Mouse (Mus musculus) heart, embryonic 10.5 days (tissue): ENCODE results near the gene Fgf16. TPM values are rescaled to one million over a fixed set of nuclear protein-coding genes. Genes with fewer than 3 reads are reported as not detected.
A peak's percentile ranks its signal among the peaks of the same experiment; 100 is the strongest.

Source experiments
- DNase-seq: peaks from one replicate; pipeline ENCODE4 v3.0.0-alpha.2; 2017; ENCODE audit warnings: low spot score
- H3K27ac ChIP-seq: fragments of 300-500 bp; sonication (generic); 2 replicates; pipeline ENCODE4 v1.5.1; 2016; ENCODE audit warnings: mild to moderate bottlenecking
- H3K27me3 ChIP-seq: fragments of 300-500 bp; sonication (generic); 2 replicates; pipeline ENCODE4 v1.6.1; 2016; ENCODE audit warnings: mild to moderate bottlenecking; ENCODE audit not compliant: poor library complexity, insufficient read depth, severe bottlenecking
- H3K36me3 ChIP-seq: fragments of 300-500 bp; sonication (generic); 2 replicates; pipeline ENCODE4 v1.6.1; 2016; ENCODE audit warnings: mild to moderate bottlenecking, moderate library complexity
- H3K4me1 ChIP-seq: fragments of 300-500 bp; sonication (generic); 2 replicates; pipeline ENCODE4 v1.6.1; 2016; ENCODE audit warnings: mild to moderate bottlenecking
- H3K4me3 ChIP-seq: fragments of 300-500 bp; sonication (generic); 2 replicates; pipeline ENCODE4 v1.5.1; 2016; ENCODE audit warnings: mild to moderate bottlenecking, moderate library complexity
- H3K9me3 ChIP-seq: fragments of 300-500 bp; sonication (generic); 2 replicates; pipeline ENCODE4 v1.6.1; 2016; ENCODE audit warnings: mild to moderate bottlenecking, moderate library complexity
- WGBS: fragments of 180-500 bp; shearing (Covaris S2); methylation state at CpG from one replicate; pipeline ENCODE4 v1.1.7; 2016; 5-methylcytosine and 5-hydroxymethylcytosine counted together
- polyA plus RNA-seq: library from polyadenylated mRNA; unstranded; fragments of >200 nt; fragmentation: Nextera tagmentation; extraction: Ambion mirVana; gene quantifications from 2 replicates; pipeline ENCODE4 v1.2.1, GENCODE M21; 2016

The Fgf16 gene
- 0.09 TPM in 1 of 2 replicates, not detected in the other for polyA plus RNA-seq

DNA sequence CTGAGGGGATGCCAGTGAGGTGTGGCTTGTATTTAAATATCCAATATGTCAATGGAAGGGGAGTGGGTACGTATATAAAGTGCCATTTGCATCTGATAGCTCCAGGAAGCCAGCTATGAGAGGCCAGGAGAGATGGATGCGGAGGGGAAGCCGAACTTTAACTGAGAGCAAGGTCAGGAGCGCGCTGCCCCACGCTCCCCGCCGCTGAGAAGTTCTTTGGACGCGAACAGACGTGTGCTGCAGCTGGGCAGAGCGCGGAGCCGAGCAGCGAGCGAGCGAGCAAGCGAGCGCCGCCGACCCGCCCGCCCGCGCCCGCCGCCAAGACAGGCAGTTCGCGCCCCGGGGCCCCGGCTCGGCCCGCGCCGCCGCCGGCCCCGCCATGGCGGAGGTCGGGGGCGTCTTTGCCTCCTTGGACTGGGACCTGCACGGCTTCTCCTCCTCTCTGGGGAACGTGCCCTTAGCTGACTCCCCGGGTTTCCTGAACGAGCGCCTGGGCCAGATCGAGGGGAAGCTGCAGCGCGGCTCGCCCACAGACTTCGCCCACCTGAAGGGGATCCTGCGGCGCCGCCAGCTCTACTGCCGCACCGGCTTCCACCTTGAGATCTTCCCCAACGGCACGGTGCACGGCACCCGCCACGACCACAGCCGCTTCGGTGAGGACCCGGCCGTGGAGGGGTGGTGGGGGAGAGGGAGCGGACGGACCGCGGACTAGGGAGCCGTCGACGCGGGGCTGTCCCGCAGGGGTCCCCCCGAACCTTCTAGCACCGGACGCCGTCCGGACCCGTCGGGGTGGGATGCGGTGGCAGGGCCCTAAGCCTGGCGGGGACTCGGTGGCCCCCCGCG, at the start of gene Fgf16:
Fgf16 (plus strand) TSS at position 118 of the 843 bp plus-strand sequence.
- no peak for DNase-seq
- peak within 1 kb of the TSS; percentile 57 for H3K4me3 ChIP-seq
- H3K9me3 ChIP-seq = no peaks in the 10 kb centered on the region
- WGBS = 11% methylated on average over 84 of the region's 86 CpGs
- 0 out of 2 replicates have a peak, but pooled peaks cover 8% of the 10 kb centered on the region for H3K4me1 ChIP-seq
- H3K27ac ChIP-seq = 0 out of 2 replicates have a peak within 1 kb of the TSS, but pooled peaks have one; percentile 22
- no peaks in the 10 kb centered on the region for H3K36me3 ChIP-seq
- H3K27me3 ChIP-seq = peaks cover 68% of the 10 kb centered on the region

DNA sequence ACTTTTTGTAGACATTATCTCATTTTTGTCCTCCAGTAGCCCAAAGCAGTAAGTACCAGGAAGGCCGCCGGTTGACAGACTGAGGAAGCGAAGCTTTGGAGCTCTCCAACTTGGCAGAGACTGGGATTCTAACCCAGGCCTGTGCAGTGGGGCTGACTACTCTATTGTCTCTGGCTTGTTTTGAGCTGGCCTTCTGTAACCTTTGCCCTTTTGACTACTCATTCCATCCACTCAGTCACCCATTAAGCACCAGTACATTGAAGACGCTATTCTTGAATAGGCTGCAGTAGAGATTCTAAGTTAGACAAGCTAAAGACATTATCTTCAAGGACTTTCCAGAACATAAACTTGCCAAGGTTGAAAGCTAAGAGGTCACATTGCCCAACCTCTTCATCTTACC, 49.3 kb upstream of the Fgf16 start:
- Histone ChIP-seq H3K36me3 (no peaks in the 10 kb centered on the region), H3K4me1 (no peaks in the 10 kb centered on the region), H3K9me3 (no peaks in the 10 kb centered on the region), H3K27ac (no peak overlapping the region), H3K27me3 (peaks cover 9% of the 10 kb centered on the region; the same call in 1 of the 2 replicates), H3K4me3 (no peak overlapping the region)
- DNase-seq = no peak
- 79% methylated on average over 4 of the region's 4 CpGs for WGBS

DNA sequence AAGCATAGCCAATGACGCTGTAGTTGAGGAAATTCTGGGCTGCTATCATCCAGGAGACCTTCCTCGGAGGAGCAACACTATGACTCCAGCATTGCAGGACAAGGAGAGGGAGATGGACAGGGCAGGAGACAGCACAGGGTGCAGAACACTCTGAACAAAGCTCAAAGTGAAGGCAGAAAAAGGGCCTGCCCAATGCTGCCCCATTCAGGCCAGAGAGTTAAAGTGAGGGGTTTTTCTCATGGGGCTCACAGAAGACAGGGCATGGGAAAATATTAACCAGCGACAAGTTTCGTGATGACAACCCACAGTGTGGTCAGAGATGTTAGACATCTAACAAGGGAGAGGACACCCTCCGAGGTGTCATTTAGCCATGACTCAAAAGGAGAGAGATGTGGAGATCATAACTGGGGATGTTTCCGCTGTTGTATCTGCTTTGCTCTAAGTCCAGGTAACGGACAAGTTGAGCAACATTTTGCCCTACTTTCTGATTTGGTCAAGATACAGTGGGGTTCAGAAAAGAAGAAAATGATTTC, 48.2 kb upstream of the Fgf16 start:
- H3K27me3 ChIP-seq = peaks cover 9% of the 10 kb centered on the region; the same call in 1 of the 2 replicates
- whole genome bisulfite sequencing = 86% methylated on average over 7 of the region's 7 CpGs
- no peak for DNase-seq

DNA sequence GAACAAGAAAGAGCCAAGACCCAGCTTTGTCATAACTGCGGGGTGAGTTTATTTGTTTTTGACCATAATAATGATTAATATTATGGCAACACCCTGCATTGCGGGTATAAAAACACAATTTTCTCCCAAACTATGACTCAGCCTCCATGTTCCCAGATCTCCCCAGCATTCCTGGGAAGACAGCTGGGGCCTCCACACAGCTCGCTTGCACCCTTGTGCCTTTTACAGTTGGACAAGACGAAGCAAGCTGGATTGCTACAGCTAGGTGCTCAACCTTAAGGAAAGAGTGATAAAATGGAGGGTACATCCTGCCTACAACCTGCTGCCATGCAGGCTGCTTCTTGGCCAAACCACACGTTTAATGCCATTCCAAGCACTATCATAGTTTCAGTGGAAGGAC, 45.7 kb upstream of the Fgf16 start:
- no peaks in the 10 kb centered on the region for H3K4me1 ChIP-seq
- no peak overlapping the region for H3K4me3 ChIP-seq
- H3K36me3 ChIP-seq = no peaks in the 10 kb centered on the region
- H3K27me3 ChIP-seq = peaks cover 4% of the 10 kb centered on the region; the same call in 1 of the 2 replicates
- no peaks in the 10 kb centered on the region for H3K9me3 ChIP-seq
- no peak overlapping the region for H3K27ac ChIP-seq
- DNase-seq = no peak
- 77% methylated on average over 5 of the region's 5 CpGs for WGBS

More for the DNA sequence above, 48.2 kb upstream of the Fgf16 start:
- no peaks in the 10 kb centered on the region for H3K9me3 ChIP-seq
- H3K4me1 ChIP-seq = no peaks in the 10 kb centered on the region
- H3K36me3 ChIP-seq = no peaks in the 10 kb centered on the region
- no peak overlapping the region for H3K4me3 ChIP-seq
- H3K27ac ChIP-seq = no peak overlapping the region

DNA sequence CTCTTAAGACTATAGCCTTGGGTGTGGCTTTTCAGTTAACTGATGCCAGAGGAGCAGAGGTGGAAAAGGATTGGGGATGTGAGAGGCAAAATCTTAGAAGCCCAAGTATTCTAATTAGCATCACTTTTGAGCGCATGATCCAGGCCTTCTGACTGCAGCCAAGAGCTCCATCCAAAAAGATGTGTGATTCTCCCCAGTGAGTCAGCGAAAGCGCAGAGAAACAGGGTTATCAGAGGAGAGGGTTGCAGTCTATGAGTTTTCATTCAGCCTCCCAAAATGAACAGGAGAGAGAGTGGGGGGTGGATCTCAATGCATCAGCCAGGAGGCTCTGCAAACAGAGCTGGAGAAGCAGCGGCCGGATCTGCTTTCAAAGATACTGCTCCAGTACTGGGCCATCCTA, 45.1 kb upstream of the Fgf16 start:
- Histone ChIP-seq H3K4me1 (no peaks in the 10 kb centered on the region), H3K27ac (no peak overlapping the region), H3K9me3 (no peaks in the 10 kb centered on the region), H3K36me3 (no peaks in the 10 kb centered on the region), H3K4me3 (no peak overlapping the region), H3K27me3 (no peaks in the 10 kb centered on the region; the same call in 1 of the 2 replicates)
- WGBS = 71% methylated on average over 5 of the region's 5 CpGs
- no peak for DNase-seq

DNA sequence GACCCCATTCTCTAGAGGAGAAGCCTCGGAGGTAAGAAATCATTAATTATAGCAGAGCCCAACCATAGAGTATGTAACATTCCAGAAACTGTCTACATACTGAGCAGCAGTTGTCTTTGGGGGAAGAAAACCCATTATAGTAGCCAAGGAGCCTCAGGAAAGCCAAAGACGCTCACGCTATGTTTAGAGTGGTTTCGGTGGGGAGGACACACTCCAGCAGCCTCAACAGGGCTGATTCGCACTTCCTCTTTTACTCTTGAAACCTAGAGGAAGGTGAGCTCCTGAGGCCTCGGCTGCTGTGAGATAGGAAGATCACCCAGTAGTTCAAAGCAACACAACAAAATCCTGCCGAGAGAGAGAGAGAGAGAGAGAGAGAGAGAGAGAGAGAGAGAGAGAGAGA, 39.9 kb upstream of the Fgf16 start:
- Histone ChIP-seq H3K4me1 (no peaks in the 10 kb centered on the region), H3K9me3 (no peaks in the 10 kb centered on the region), H3K36me3 (no peaks in the 10 kb centered on the region), H3K27me3 (no peaks in the 10 kb centered on the region; the same call in 1 of the 2 replicates), H3K4me3 (no peak overlapping the region), H3K27ac (no peak overlapping the region)
- DNase-seq = no peak
- WGBS = 48% methylated on average over 6 of the region's 7 CpGs

DNA sequence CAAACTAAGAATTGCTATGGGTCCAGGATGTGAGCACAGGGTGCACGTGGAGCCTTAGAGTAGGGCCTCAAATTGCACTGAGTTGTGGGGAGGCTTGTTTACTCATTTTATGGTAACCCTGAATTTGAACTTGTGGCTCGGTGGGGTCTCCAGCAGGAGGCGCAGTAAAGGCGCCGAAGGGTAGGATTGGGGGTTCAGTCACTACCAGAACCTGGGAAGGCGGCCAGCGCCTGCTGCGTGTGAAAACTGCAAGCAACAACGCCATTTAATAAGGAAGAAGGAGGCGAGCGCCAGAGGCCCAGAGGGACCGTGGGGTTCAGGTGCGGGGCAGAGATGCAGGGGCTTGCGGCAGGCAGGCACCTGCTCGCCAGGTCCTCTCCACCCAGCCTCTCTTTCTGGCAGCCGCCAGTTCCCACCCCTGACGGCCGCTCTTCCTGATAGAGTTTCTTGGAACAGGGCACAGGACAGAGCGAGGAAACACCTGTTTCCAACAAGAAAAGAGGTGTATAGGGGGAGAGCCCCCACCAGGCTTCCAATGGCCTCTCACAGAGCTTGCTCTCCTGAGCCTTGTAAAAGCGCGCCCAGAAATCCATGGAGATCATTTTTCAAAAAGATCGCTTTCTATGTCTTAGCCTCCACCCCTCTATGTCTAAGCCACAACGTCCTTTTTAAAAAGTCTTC, 1.1 kb upstream of the Fgf16 start:
- Histone ChIP-seq H3K9me3 (no peaks in the 10 kb centered on the region), H3K27ac (no peak overlapping the region), H3K27me3 (peaks cover 64% of the 10 kb centered on the region), H3K4me3 (peak overlapping the region; percentile 57), H3K36me3 (no peaks in the 10 kb centered on the region), H3K4me1 (0 out of 2 replicates have a peak, but pooled peaks cover 8% of the 10 kb centered on the region)
- no peak for DNase-seq
- 13% methylated on average over 23 of the region's 23 CpGs for WGBS

DNA sequence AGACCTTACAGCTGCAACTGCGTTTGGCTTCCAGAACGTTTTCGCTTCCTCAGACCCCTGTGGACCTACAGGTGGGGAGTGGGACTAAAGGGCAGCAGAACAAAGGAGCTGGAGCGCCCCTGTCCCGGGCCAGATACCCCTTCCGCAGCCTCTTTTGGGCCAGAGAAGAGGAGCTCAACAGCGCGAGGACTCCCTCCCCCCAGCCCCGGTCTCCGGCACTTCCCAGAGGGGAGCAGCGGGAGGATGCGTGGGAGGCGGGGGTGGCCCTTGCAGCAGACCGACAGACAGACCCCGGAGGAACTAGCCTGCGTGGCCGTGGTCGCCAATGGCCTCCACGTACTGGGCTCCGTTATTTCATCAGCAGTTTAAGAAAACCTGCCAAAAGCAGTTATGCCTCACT, 467 bp upstream of the Fgf16 start:
- Histone ChIP-seq H3K27ac (no peak overlapping the region), H3K27me3 (peaks cover 68% of the 10 kb centered on the region), H3K36me3 (no peaks in the 10 kb centered on the region), H3K4me3 (peak overlapping the region; percentile 57), H3K9me3 (no peaks in the 10 kb centered on the region), H3K4me1 (0 out of 2 replicates have a peak, but pooled peaks cover 8% of the 10 kb centered on the region)
- DNase-seq = peak; percentile 74
- WGBS = 5% methylated on average over 20 of the region's 20 CpGs

DNA sequence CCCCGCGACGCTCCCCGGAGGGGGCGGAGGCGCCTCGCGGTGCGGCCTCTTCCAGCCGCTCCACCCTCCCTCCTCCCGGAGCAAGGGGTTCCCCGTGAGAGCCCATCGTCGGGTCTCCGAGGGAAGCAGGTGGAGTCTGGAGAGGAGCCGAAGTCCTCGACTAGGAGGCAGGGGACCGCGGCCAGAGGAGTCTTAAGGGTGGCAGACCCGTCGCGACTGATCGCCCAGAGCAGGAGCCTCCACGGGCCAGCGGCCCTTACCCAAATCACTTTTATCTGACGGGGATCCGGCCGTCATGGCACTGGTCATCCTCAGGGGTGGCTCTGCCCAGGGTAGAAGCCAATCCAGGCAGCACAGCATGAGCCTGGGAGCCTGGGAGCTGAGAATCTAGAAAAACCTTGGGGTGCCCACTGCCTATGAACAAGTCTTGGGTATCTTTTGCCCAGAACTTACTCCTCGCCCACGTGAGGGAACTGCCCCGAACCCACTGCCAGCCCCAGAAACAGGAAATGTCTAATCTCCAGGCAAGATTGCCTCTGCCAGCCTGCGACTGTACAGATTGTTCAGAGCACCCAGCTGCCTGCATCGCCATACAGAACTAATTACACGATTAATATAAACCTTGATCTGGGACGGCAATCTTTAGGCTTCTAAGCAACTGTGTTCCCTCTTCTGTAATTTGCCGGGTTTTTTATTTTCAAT, 1.1 kb downstream of the Fgf16 start:
- DNase-seq = no peak
- H3K4me3 ChIP-seq = peak overlapping the region; percentile 57
- H3K27ac ChIP-seq = 0 out of 2 replicates have a peak overlapping the region, but pooled peaks have one; percentile 22
- H3K9me3 ChIP-seq = no peaks in the 10 kb centered on the region
- no peaks in the 10 kb centered on the region for H3K36me3 ChIP-seq
- peaks cover 68% of the 10 kb centered on the region for H3K27me3 ChIP-seq
- H3K4me1 ChIP-seq = 0 out of 2 replicates have a peak, but pooled peaks cover 8% of the 10 kb centered on the region
- 11% methylated on average over 36 of the region's 36 CpGs for WGBS

DNA sequence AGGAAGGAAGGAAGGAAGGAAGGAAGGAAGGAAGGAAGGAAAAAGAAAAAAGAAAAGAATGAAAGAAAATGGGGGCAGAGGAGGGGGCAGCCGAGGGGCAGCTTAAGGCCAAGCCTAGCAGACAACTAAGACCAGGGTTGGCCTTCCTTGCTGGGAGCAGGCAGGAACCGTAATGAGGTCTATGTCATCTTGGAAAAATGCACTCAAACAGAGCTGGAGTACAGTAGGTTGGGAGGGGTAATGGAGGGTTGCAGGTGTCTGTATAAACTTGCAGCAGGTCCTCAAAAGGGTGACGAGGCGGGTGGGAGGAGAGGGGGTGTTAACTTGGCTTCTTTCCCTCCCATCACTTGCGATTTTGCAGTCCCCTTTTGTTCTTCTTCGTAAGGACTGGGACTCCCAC, 1.9 kb downstream of the Fgf16 start:
- Histone ChIP-seq H3K4me3 (no peak overlapping the region), H3K27ac (no peak overlapping the region), H3K4me1 (0 out of 2 replicates have a peak, but pooled peaks cover 8% of the 10 kb centered on the region), H3K27me3 (peaks cover 67% of the 10 kb centered on the region), H3K9me3 (no peaks in the 10 kb centered on the region), H3K36me3 (no peaks in the 10 kb centered on the region)
- DNase-seq = no peak
- WGBS = 39% methylated on average over 6 of the region's 6 CpGs

DNA sequence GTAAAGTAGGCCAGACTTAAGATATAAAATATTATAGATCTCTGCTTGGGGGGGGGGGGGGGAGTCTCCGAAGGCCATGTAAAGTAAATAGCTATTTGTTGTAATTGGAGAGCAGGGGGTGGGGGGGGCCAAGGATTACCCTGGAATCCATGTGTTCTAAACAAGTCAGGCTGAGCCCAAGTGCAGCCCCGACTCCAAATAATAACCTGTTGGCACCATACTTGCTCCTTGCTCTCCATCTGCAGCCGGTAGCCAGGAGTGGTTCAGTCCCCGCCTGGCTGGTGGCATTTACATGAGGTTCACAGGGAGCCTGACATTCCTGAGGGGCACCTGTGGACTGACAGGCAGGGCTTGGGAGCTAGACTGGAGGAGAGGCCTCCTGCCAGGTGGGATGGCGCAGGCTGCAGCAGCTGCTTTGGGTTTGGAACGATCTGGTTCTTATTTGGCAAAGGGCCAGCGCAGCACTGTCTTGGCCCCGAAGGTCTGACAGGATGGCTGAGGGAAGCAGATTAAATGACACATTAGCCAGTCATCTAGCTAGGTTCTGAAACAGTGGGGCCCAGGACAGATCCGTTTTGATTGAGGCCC, 3.2 kb downstream of the Fgf16 start:
- Histone ChIP-seq H3K27me3 (peaks cover 64% of the 10 kb centered on the region), H3K4me3 (no peak overlapping the region)
- WGBS = 27% methylated on average over 9 of the region's 9 CpGs

DNA sequence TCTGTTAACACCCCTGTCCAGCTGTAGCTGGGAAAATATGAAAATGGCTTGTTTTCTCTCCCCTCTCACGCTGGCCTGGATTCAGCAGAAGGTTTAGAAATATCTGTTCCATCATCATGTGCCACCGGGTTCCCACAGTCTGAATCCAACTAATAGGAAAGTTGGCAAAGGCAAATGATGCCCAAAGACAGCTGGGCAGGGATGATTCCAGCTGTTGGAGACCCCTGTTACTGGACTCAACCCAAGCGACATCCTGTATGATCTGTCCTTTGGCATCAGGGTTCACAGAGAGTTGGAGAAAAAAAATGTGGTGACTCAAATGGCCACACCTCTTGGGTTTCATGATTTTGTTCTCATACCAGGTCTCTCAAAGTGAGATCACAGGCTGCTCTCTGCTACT, 3.9 kb downstream of the Fgf16 start:
- Histone ChIP-seq H3K9me3 (no peaks in the 10 kb centered on the region), H3K27ac (no peak overlapping the region), H3K4me1 (0 out of 2 replicates have a peak, but pooled peaks cover 8% of the 10 kb centered on the region), H3K27me3 (peaks cover 57% of the 10 kb centered on the region), H3K36me3 (no peaks in the 10 kb centered on the region), H3K4me3 (no peak overlapping the region)
- 68% methylated on average over 3 of the region's 3 CpGs for WGBS
- no peak for DNase-seq

More for the DNA sequence above, 3.2 kb downstream of the Fgf16 start:
- Histone ChIP-seq H3K4me1 (0 out of 2 replicates have a peak, but pooled peaks cover 8% of the 10 kb centered on the region), H3K36me3 (no peaks in the 10 kb centered on the region), H3K27ac (no peak overlapping the region), H3K9me3 (no peaks in the 10 kb centered on the region)
- no peak for DNase-seq
